Mouse (Mus musculus) hindbrain, postnatal 0 days (tissue): Measurements from ENCODE around the gene S1pr4. TPM values are rescaled to one million over a fixed set of nuclear protein-coding genes. Genes with fewer than 3 reads are reported as not detected.

ENCODE experiments used
- ATAC-seq: fragments of 200-750 bp; cut with Nextera tagmentation; 2 replicates; pipeline ENCODE4 v1.8.0; 2017; ENCODE audit warnings: mild to moderate bottlenecking, moderate TSS enrichment, moderate library complexity
- DNase-seq: peaks from one replicate; pipeline ENCODE4 v3.0.0-alpha.2; 2015; ENCODE audit warnings: low spot score
- H3K27ac ChIP-seq: fragments of 300-500 bp; sonication (generic); 2 replicates; pipeline ENCODE4 v1.5.1; 2014; ENCODE audit warnings: mild to moderate bottlenecking
- H3K27me3 ChIP-seq: fragments of 300-500 bp; sonication (generic); 2 replicates; pipeline ENCODE4 v1.6.1; 2014; ENCODE audit warnings: low read length, mixed read lengths; ENCODE audit not compliant: insufficient read depth
- H3K36me3 ChIP-seq: fragments of 300-500 bp; sonication (generic); 2 replicates; pipeline ENCODE4 v1.6.1; 2014; ENCODE audit warnings: low read length, mixed read lengths; ENCODE audit not compliant: insufficient read depth
- H3K4me1 ChIP-seq: fragments of 300-500 bp; sonication (generic); 2 replicates; pipeline ENCODE4 v1.6.1; 2014; ENCODE audit warnings: antibody characterized with exemption, low read length, mixed read lengths; ENCODE audit not compliant: insufficient read depth
- H3K4me2 ChIP-seq: fragments of 300-500 bp; sonication (generic); 2 replicates; pipeline ENCODE4 v1.6.1; 2014; ENCODE audit warnings: low read depth, mild to moderate bottlenecking, low read length, moderate library complexity, mixed read lengths
- H3K4me3 ChIP-seq: fragments of 300-500 bp; sonication (generic); 2 replicates; pipeline ENCODE4 v1.5.1; 2014; ENCODE audit warnings: low read length
- H3K9ac ChIP-seq: fragments of 300-500 bp; sonication (generic); replicated peaks from 2 replicates; pipeline ENCODE4 v1.6.1; 2014; ENCODE audit warnings: mild to moderate bottlenecking, low read length, moderate library complexity, mixed read lengths
- H3K9me3 ChIP-seq: fragments of 300-500 bp; sonication (generic); 2 replicates; pipeline ENCODE4 v1.6.1; 2016; ENCODE audit warnings: low read length, mixed read lengths
- CTCF ChIP-seq: IDR thresholded peaks from 2 replicates; pipeline ENCODE4 v1.5.1; 2016; ENCODE audit warnings: antibody characterized with exemption, control low read depth, low read depth
- WGBS: fragments of 180-500 bp; shearing (Covaris S2); extraction: QIAGEN DNeasy Blood & Tissue Kit; methylation state at CpG from one replicate; pipeline ENCODE4 v1.1.7; 2014; 5-methylcytosine and 5-hydroxymethylcytosine counted together
- polyA plus RNA-seq: library from polyadenylated mRNA; unstranded; fragments of >200 nt; fragmentation: Nextera tagmentation; extraction: Ambion mirVana; gene quantifications from 2 replicates; pipeline ENCODE4 v1.2.1, GENCODE M21; 2015
- total RNA-seq: library from RNA; depleted of rRNA; stranded (reverse); fragments of >200 nt; gene quantifications from 2 replicates; pipeline ENCODE4 v1.2.3, GENCODE M21; 2014

Gene S1pr4
- total and polyA plus RNA-seq, 2 experiments from 2014 or later, result 0.40 to 1.3 TPM

DNA sequence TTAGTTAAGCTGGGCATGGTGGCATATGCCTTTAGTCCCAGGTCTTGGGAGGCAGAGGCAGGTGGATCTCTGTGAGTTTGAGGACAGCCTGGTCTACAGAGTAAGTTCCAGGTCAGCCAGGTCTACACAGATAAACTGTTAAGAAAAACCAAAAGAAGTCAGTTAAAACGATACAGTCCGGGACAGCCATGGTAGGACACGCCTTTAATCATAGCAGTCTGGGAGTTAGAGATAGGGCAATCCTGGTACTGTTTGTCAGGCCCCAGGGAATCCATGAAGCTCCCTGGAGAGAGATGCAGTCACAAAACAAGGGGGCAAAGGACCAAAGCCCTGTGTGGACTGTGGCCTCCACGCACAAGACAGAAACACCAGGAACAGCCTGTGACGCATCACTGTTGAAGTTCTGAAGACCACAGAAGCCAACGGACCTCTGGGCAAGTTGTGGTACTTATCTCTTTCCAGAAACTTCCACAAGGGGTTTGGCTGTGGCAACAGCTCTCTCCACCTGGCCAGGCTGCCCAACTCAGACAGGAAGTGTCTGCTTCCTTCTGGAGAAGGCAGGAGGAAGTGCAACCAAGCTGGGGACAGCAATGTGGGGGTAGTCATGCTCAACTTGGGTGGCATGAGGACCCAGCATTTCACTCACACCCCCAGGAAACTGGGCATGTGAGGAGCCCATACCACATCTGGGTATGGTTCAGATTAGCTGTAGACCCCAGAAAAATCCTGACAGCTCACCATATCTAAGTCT lies 19.5 kb upstream of the S1pr4 start:
- H3K36me3 ChIP-seq, result no peaks in the 10 kb centered on the region
- no peak overlapping the region for H3K4me3 ChIP-seq
- ATAC-seq (no peak), DNase-seq (no peak)
- H3K27ac ChIP-seq, result no peak overlapping the region
- no peak for TF ChIP-seq CTCF
- H3K4me2 ChIP-seq, result no peak overlapping the region
- 85% methylated on average over 6 of the region's 6 CpGs for WGBS
- no peaks in the 10 kb centered on the region for H3K9me3 ChIP-seq
- H3K4me1 ChIP-seq, result no peaks in the 10 kb centered on the region
- peaks cover 3% of the 10 kb centered on the region; the same call in 1 of the 2 replicates for H3K27me3 ChIP-seq
- no peak overlapping the region for H3K9ac ChIP-seq

DNA sequence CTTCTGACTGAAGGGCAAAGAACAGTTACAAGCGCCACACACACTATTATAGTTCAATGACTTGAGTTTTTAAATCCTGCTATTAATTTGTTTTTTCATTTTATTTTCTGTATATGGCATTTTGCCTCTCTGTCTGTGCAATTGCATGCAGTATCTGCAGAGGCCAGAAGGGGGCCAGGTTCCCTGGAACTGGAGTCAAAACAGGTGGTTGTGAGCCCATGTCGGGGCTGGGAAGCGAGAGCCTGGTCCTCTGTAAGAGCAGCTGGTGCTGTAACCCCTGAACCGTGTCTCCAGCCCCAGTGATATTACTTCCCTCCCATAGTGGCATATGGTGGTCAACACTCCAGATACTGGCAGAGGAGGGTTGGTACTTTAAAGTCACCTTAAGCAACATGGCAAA lies 18.6 kb upstream of the S1pr4 start:
- H3K4me1 ChIP-seq, result no peaks in the 10 kb centered on the region
- peak; percentile 77 for DNase-seq
- H3K9ac ChIP-seq, result no peak overlapping the region
- H3K4me2 ChIP-seq, result no peak overlapping the region
- H3K4me3 ChIP-seq, result no peak overlapping the region
- no peaks in the 10 kb centered on the region for H3K36me3 ChIP-seq
- 13% methylated on average over 4 of the region's 4 CpGs for WGBS
- ATAC-seq, result 0 out of 2 replicates have a peak, but pooled peaks have one; percentile 58
- no peaks in the 10 kb centered on the region for H3K9me3 ChIP-seq
- H3K27ac ChIP-seq, result no peak overlapping the region
- TF ChIP-seq CTCF, result peak; percentile 78
- H3K27me3 ChIP-seq, result peaks cover 3% of the 10 kb centered on the region; the same call in 1 of the 2 replicates

DNA sequence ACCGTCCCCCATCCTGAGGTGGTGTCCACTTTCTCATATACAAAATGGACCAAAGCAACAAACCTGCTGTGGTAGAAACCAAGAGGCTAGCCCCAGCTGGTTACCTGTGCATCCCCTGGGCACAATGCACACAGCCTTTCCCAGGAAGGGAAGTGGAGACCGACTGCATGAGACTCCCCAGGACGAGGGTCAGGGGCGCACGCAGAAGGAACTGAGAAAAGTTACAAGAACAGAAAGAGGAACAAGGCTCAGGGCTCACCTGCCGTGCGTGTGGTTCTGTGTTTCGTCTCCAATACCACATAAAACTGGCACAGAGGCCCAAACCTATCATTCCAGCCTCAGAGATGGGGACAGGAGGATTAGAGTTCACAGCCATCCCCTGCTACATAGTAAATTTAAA lies 17.3 kb upstream of the S1pr4 start:
- no peaks in the 10 kb centered on the region for H3K4me1 ChIP-seq
- no peak overlapping the region for H3K27ac ChIP-seq
- H3K9me3 ChIP-seq, result no peaks in the 10 kb centered on the region
- H3K4me3 ChIP-seq, result no peak overlapping the region
- DNase-seq (no peak), ATAC-seq (no peak)
- peaks cover 3% of the 10 kb centered on the region; the same call in 1 of the 2 replicates for H3K27me3 ChIP-seq
- no peak overlapping the region for H3K4me2 ChIP-seq
- H3K36me3 ChIP-seq, result no peaks in the 10 kb centered on the region
- no peak for TF ChIP-seq CTCF
- WGBS, result 69% methylated on average over 8 of the region's 8 CpGs
- H3K9ac ChIP-seq, result no peak overlapping the region

DNA sequence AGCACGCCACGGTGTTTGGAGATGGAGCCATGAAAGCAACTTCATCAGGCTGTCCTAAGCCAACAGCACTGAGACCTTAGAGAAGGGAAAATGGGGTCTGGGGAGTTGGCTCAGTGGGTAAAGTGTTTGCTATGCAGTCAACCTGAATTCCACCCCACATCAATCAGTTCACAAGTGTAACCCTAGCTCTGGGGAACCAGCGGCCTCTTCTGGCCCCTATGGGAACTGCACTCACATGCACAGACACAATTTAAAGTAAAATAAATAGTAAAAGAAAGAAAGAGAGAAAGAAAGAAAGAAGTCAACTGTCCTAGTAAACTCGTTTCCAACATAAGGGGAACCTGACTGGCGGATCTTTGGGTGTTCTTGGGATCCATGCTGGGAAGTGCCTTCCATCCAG lies 13.9 kb upstream of the S1pr4 start:
- ATAC-seq (no peak), DNase-seq (no peak)
- H3K9ac ChIP-seq, result no peak overlapping the region
- H3K4me2 ChIP-seq, result no peak overlapping the region
- no peak for TF ChIP-seq CTCF
- no peaks in the 10 kb centered on the region for H3K36me3 ChIP-seq
- H3K4me3 ChIP-seq, result no peak overlapping the region
- H3K9me3 ChIP-seq, result no peaks in the 10 kb centered on the region
- 89% methylated on average over 5 of the region's 5 CpGs for WGBS
- H3K4me1 ChIP-seq, result no peaks in the 10 kb centered on the region
- H3K27ac ChIP-seq, result no peak overlapping the region
- peaks cover 3% of the 10 kb centered on the region; the same call in 1 of the 2 replicates for H3K27me3 ChIP-seq

DNA sequence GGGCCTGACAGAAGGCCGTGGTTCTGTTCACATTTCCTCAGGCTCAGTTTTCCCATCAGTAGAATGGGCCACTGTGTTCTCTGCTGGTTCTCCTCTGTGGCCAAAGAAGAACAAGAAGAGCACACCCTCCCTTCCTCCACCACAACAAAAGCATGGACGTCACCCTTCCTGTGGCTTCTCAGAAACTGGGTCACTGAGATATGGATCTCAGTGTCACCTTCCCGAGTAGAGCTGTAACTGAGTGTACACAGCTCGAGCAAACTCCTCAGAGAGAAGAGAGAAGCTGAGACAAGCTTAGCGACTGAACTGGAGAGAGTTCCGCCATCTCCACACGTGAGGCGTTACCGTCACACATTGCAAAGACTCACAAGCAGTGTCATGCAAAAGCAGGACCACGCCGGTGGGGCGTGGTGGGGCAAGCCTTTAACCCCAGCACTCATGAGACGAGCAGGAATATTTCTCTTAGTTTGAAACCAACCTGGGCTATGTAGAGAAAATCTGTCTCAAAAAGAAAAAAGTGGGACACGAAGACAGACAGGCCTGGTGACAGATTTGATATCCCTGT lies 10.4 kb upstream of the S1pr4 start:
- Histone ChIP-seq H3K27ac (no peak overlapping the region), H3K4me2 (no peak overlapping the region), H3K9me3 (no peaks in the 10 kb centered on the region), H3K36me3 (no peaks in the 10 kb centered on the region), H3K4me3 (no peak overlapping the region), H3K4me1 (no peaks in the 10 kb centered on the region), H3K27me3 (no peaks in the 10 kb centered on the region), H3K9ac (no peak overlapping the region)
- WGBS, result 81% methylated on average over 14 of the region's 14 CpGs
- TF ChIP-seq CTCF, result no peak
- DNase-seq (no peak), ATAC-seq (no peak)

DNA sequence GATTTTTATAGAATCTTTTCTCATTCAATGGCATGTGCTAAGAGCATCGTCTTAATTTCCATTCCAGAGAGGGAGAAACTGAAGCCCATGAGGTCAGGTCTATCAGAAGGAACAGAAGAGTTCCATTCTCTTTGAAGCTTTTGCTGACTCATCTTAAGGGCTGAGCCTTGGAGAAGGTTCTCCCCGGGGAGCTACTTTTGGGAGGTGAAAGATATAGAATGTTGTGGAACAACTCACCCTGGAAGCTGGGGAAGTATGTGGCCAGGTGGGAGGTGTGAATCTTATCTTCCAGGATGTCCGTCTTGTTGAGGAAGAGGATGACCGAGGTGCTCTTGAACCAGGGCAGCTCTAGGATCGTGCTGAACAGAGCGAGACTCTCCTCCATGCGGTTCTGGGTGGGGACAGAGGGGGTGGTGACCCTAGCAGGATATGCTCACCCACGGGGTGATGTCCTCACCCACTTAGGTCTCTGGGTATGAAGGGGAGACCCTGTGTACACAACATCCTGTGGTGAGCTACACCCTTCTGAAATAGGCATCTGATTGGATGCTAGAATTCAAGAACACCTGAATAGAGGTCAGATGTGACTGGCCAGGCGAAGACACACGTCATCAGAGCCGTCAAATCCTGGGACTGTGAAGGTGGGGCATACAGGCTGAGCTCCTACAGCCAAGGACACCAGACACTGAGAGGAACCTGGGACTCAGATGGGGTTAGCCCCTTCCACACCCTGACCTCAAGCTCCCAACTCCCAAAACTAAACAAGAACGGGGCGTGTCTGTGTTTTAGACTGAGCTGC lies 8.0 kb upstream of the S1pr4 start:
- ATAC-seq (no peak), DNase-seq (no peak)
- H3K36me3 ChIP-seq, result no peaks in the 10 kb centered on the region
- H3K9ac ChIP-seq, result no peak overlapping the region
- no peak overlapping the region for H3K4me2 ChIP-seq
- no peaks in the 10 kb centered on the region for H3K27me3 ChIP-seq
- 82% methylated on average over 13 of the region's 13 CpGs for WGBS
- H3K4me1 ChIP-seq, result no peaks in the 10 kb centered on the region
- no peak overlapping the region for H3K27ac ChIP-seq
- TF ChIP-seq CTCF, result no peak
- H3K9me3 ChIP-seq, result no peaks in the 10 kb centered on the region
- H3K4me3 ChIP-seq, result no peak overlapping the region
